Mouse (Mus musculus) limb, embryonic 15.5 days (tissue): Measurements from ENCODE around the gene Kif21a. TPM values are rescaled to one million over a fixed set of nuclear protein-coding genes. Genes with fewer than 3 reads are reported as not detected.

ENCODE experiments used
- ATAC-seq: fragments of 200-750 bp; cut with Nextera tagmentation; 2 replicates; pipeline ENCODE4 v1.8.0; 2017; ENCODE audit warnings: low read depth, moderate TSS enrichment; ENCODE audit not compliant: insufficient number of reproducible peaks, low FRiP score, low TSS enrichment
- H3K27ac ChIP-seq: fragments of 300-500 bp; sonication (generic); 2 replicates; pipeline ENCODE4 v1.5.1; 2015; ENCODE audit warnings: moderate library complexity, mild to moderate bottlenecking, inconsistent platforms
- H3K27me3 ChIP-seq: fragments of 300-500 bp; sonication (generic); 2 replicates; pipeline ENCODE4 v1.6.1; 2015; ENCODE audit warnings: inconsistent platforms
- H3K36me3 ChIP-seq: fragments of 300-500 bp; sonication (generic); 2 replicates; pipeline ENCODE4 v1.6.1; 2015; ENCODE audit warnings: inconsistent platforms
- H3K4me1 ChIP-seq: fragments of 300-500 bp; sonication (generic); 2 replicates; pipeline ENCODE4 v1.6.1; 2015; ENCODE audit warnings: inconsistent platforms
- H3K4me2 ChIP-seq: fragments of 300-500 bp; sonication (generic); 2 replicates; pipeline ENCODE4 v1.6.1; 2015; ENCODE audit warnings: mild to moderate bottlenecking, inconsistent platforms
- H3K4me3 ChIP-seq: fragments of 300-500 bp; sonication (generic); 2 replicates; pipeline ENCODE4 v1.5.1; 2015; ENCODE audit warnings: mild to moderate bottlenecking, inconsistent platforms
- H3K9ac ChIP-seq: fragments of 300-500 bp; sonication (generic); 2 replicates; pipeline ENCODE4 v1.6.1; 2015; ENCODE audit warnings: inconsistent platforms
- H3K9me3 ChIP-seq: fragments of 300-500 bp; sonication (generic); 2 replicates; pipeline ENCODE4 v1.6.1; 2016; ENCODE audit warnings: inconsistent platforms
- WGBS: fragments of 180-500 bp; shearing (Covaris S2); methylation state at CpG from one replicate; pipeline ENCODE4 v1.1.7; 2015; 5-methylcytosine and 5-hydroxymethylcytosine counted together
- polyA plus RNA-seq: library from polyadenylated mRNA; unstranded; fragments of >200 nt; fragmentation: Nextera tagmentation; extraction: Ambion mirVana; gene quantifications from 2 replicates; pipeline ENCODE4 v1.2.1, GENCODE M21; 2015

Gene Kif21a
- polyA plus RNA-seq, 1 experiment from 2014 or later = 15.1 TPM

- H3K27me3 ChIP-seq = no peaks in the 10 kb centered on the region
- peaks cover 15% of the 10 kb centered on the region for H3K36me3 ChIP-seq
- WGBS = 75% methylated on average over 5 of the region's 5 CpGs
- H3K4me3 ChIP-seq = no peak overlapping the region
- H3K4me2 ChIP-seq = no peak overlapping the region
- no peak overlapping the region for H3K27ac ChIP-seq
- no peaks in the 10 kb centered on the region for H3K9me3 ChIP-seq
- no peak overlapping the region for H3K9ac ChIP-seq
- no peaks in the 10 kb centered on the region for H3K4me1 ChIP-seq
- ATAC-seq = no peak
Observed at GRCm38 (mm10) chr15:90975914-90976313, 73.8 kb downstream of the Kif21a start.

- Histone ChIP-seq H3K36me3 (peaks cover 24% of the 10 kb centered on the region), H3K27ac (no peak overlapping the region), H3K4me1 (no peaks in the 10 kb centered on the region), H3K4me2 (no peak overlapping the region), H3K9me3 (no peaks in the 10 kb centered on the region), H3K9ac (no peak overlapping the region), H3K4me3 (no peak overlapping the region), H3K27me3 (no peaks in the 10 kb centered on the region)
- ATAC-seq = no peak
- WGBS = 66% methylated on average over 13 of the region's 13 CpGs
Observed at GRCm38 (mm10) chr15:90971914-90972767, 77.6 kb downstream of the Kif21a start.

- H3K9me3 ChIP-seq = no peaks in the 10 kb centered on the region
- no peak overlapping the region for H3K27ac ChIP-seq
- H3K4me2 ChIP-seq = no peak overlapping the region
- peaks cover 14% of the 10 kb centered on the region for H3K36me3 ChIP-seq
- H3K4me1 ChIP-seq = no peaks in the 10 kb centered on the region
- H3K9ac ChIP-seq = no peak overlapping the region
- WGBS = 67% methylated on average over 2 of the region's 2 CpGs
- no peaks in the 10 kb centered on the region for H3K27me3 ChIP-seq
- no peak overlapping the region for H3K4me3 ChIP-seq
- ATAC-seq = no peak
Observed at GRCm38 (mm10) chr15:90963320-90963719, 86.4 kb downstream of the Kif21a start.

GRCm38 (mm10) chr15:90962548-90962947 is 87.2 kb downstream of the Kif21a start:
- Histone ChIP-seq H3K9ac (no peak overlapping the region), H3K27ac (no peak overlapping the region), H3K27me3 (no peaks in the 10 kb centered on the region), H3K9me3 (no peaks in the 10 kb centered on the region), H3K36me3 (peaks cover 7% of the 10 kb centered on the region; the same call in 1 of the 2 replicates), H3K4me2 (no peak overlapping the region), H3K4me3 (no peak overlapping the region), H3K4me1 (no peaks in the 10 kb centered on the region)
- whole genome bisulfite sequencing = 89% methylated on average over 4 of the region's 4 CpGs
- ATAC-seq = no peak

GRCm38 (mm10) chr15:90960831-90961554 is 88.8 kb downstream of the Kif21a start:
- no peaks in the 10 kb centered on the region for H3K4me1 ChIP-seq
- no peak overlapping the region for H3K27ac ChIP-seq
- no peaks in the 10 kb centered on the region for H3K27me3 ChIP-seq
- H3K9me3 ChIP-seq = no peaks in the 10 kb centered on the region
- H3K4me2 ChIP-seq = no peak overlapping the region
- H3K4me3 ChIP-seq = no peak overlapping the region
- peaks cover 5% of the 10 kb centered on the region; the same call in 1 of the 2 replicates for H3K36me3 ChIP-seq
- WGBS = 77% methylated on average over 8 of the region's 8 CpGs
- ATAC-seq = no peak
- H3K9ac ChIP-seq = no peak overlapping the region

GRCm38 (mm10) chr15:90951383-90951782 is 98.4 kb downstream of the Kif21a start:
- Histone ChIP-seq H3K9me3 (no peaks in the 10 kb centered on the region), H3K27ac (no peak overlapping the region), H3K36me3 (0 out of 2 replicates have a peak, but pooled peaks cover 4% of the 10 kb centered on the region), H3K9ac (no peak overlapping the region), H3K4me3 (no peak overlapping the region), H3K4me2 (no peak overlapping the region), H3K27me3 (no peaks in the 10 kb centered on the region), H3K4me1 (no peaks in the 10 kb centered on the region)
- WGBS = 90% methylated on average over 6 of the region's 6 CpGs
- no peak for ATAC-seq

- H3K9me3 ChIP-seq = no peaks in the 10 kb centered on the region
- no peak overlapping the region for H3K9ac ChIP-seq
- H3K36me3 ChIP-seq = no peaks in the 10 kb centered on the region
- H3K4me2 ChIP-seq = no peak overlapping the region
- H3K4me3 ChIP-seq = no peak overlapping the region
- H3K27ac ChIP-seq = no peak overlapping the region
- no peaks in the 10 kb centered on the region for H3K4me1 ChIP-seq
- no peak for ATAC-seq
- WGBS = 90% methylated on average over 1 of the region's 1 CpGs
- no peaks in the 10 kb centered on the region for H3K27me3 ChIP-seq
Observed at GRCm38 (mm10) chr15:90938469-90938868, 111.3 kb downstream of the Kif21a start.

- H3K9me3 ChIP-seq = no peaks in the 10 kb centered on the region
- H3K27ac ChIP-seq = no peak overlapping the region
- no peaks in the 10 kb centered on the region for H3K36me3 ChIP-seq
- H3K4me3 ChIP-seq = no peak overlapping the region
- no peak overlapping the region for H3K4me2 ChIP-seq
- WGBS = 69% methylated on average over 6 of the region's 6 CpGs
- ATAC-seq = no peak
- H3K9ac ChIP-seq = no peak overlapping the region
- H3K27me3 ChIP-seq = no peaks in the 10 kb centered on the region
- H3K4me1 ChIP-seq = no peaks in the 10 kb centered on the region
Observed at GRCm38 (mm10) chr15:90935579-90935978, 114.2 kb downstream of the Kif21a start.

- no peak for ATAC-seq
- no peak overlapping the region for H3K4me3 ChIP-seq
- no peak overlapping the region for H3K4me2 ChIP-seq
- H3K27ac ChIP-seq = no peak overlapping the region
- H3K36me3 ChIP-seq = no peaks in the 10 kb centered on the region
- H3K9ac ChIP-seq = no peak overlapping the region
- H3K27me3 ChIP-seq = no peaks in the 10 kb centered on the region
- H3K9me3 ChIP-seq = no peaks in the 10 kb centered on the region
- 68% methylated on average over 5 of the region's 5 CpGs for WGBS
- H3K4me1 ChIP-seq = no peaks in the 10 kb centered on the region
Observed at GRCm38 (mm10) chr15:90931451-90931850, 118.3 kb downstream of the Kif21a start.

- Histone ChIP-seq H3K36me3 (no peaks in the 10 kb centered on the region), H3K27ac (no peak overlapping the region), H3K27me3 (no peaks in the 10 kb centered on the region), H3K4me2 (no peak overlapping the region), H3K9ac (no peak overlapping the region), H3K9me3 (no peaks in the 10 kb centered on the region), H3K4me3 (no peak overlapping the region), H3K4me1 (no peaks in the 10 kb centered on the region)
- ATAC-seq = no peak
- WGBS = 30% methylated on average over 1 of the region's 1 CpGs
Observed at GRCm38 (mm10) chr15:90929043-90929442, 120.7 kb downstream of the Kif21a start.

- ATAC-seq = no peak
- no peak overlapping the region for H3K9ac ChIP-seq
- H3K9me3 ChIP-seq = no peaks in the 10 kb centered on the region
- H3K27ac ChIP-seq = no peak overlapping the region
- no peak overlapping the region for H3K4me3 ChIP-seq
- H3K36me3 ChIP-seq = no peaks in the 10 kb centered on the region
- H3K4me2 ChIP-seq = no peak overlapping the region
- WGBS = 84% methylated on average over 9 of the region's 9 CpGs
- H3K27me3 ChIP-seq = no peaks in the 10 kb centered on the region
- H3K4me1 ChIP-seq = no peaks in the 10 kb centered on the region
Observed at GRCm38 (mm10) chr15:90896480-90896879, 153.3 kb downstream of the Kif21a start.

- no peak overlapping the region for H3K4me3 ChIP-seq
- no peaks in the 10 kb centered on the region for H3K4me1 ChIP-seq
- H3K4me2 ChIP-seq = no peak overlapping the region
- no peaks in the 10 kb centered on the region for H3K27me3 ChIP-seq
- H3K27ac ChIP-seq = no peak overlapping the region
- no peak for ATAC-seq
- WGBS = 74% methylated on average over 8 of the region's 8 CpGs
- no peaks in the 10 kb centered on the region for H3K9me3 ChIP-seq
- H3K36me3 ChIP-seq = no peaks in the 10 kb centered on the region
- H3K9ac ChIP-seq = no peak overlapping the region
Observed at GRCm38 (mm10) chr15:90887466-90887865, 162.3 kb downstream of the Kif21a start.
